Mouse (Mus musculus) bone marrow macrophage, adult 2 months (primary cell): ENCODE measurements around the gene Synj1.

Experiments used
- CTCF ChIP-seq: IDR thresholded peaks from 2 replicates; pipeline ENCODE4 v1.5.1; 2012; ENCODE audit warnings: low read depth, mild to moderate bottlenecking, low read length, moderate library complexity
- POLR2A ChIP-seq: IDR thresholded peaks from 2 replicates; pipeline ENCODE4 v1.6.1; 2012; ENCODE audit warnings: mild to moderate bottlenecking, low read depth, low read length, borderline replicate concordance

- TF ChIP-seq CTCF (no peak), POLR2A (no peak)
Measured at GRCm38 (mm10) chr16:90897651-90898050, 113.5 kb downstream of the Synj1 start.
